Comparison of ENCODE assay signal across 22 mouse cellular contexts in the genomic region with DNA sequence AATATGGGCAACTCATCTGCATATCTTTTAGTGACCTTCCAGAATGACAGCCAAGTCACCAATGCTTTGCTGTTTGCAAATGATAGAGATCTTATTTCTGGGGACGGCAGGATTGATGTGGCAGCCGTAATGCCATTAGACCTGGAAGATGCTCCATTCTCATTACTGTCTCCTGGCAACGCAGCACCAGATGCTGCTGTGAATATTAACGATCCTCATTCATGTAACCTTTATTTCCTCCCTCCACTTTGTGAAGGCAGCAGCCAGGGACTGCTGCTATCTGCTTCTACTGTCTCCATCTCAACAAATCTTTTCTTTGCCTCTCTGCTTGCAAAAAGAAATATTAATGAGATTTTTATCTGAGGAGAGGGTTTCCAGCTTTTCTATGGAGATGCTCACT.
DNase-seq lines count a peak whose midpoint lies in the region; ATAC-seq and TF ChIP-seq lines count a peak whose summit lies in the region.
"Had no signal": no experiment of that assay in that cellular context is flagged by ENCODE, and none has a peak within 500 bp of the region (broad histone marks: within the 10 kb centered on the region; RNA-seq: fewer than 3 reads in every experiment).

No protein-coding gene starts in this region.

- peak; percentile 16 for DNase-seq in embryo, embryonic 10 days (ENCODE audit: low spot score)
- DNase-seq in embryo, embryonic 9.5 days (ENCODE audit: extremely low spot score) = no peak
- DNase-seq in hindbrain, embryonic 14.5 days (ENCODE audit: low spot score) = peak; percentile 54
- DNase-seq in lung, adult 2 months = no peak
- no peak for DNase-seq in spleen, postnatal 14 days (ENCODE audit: low spot score in 2 of 2)
- no peak for DNase-seq in layer of hippocampus, postnatal 10 days (ENCODE audit: low spot score in 2 of 2)
- DNase-seq: cerebellum, adult 11 months; cerebellum, postnatal 25 days; heart, adult 18-20 months; kidney, adult 18-20 months; kidney, postnatal 14 days; liver, embryonic 13.5 days; right cerebral cortex, postnatal 4 days; thymus, postnatal 4 days had no signal

- WGBS in forebrain, embryonic 12.5 days = 48% methylated on average over 4 of the region's 4 CpGs
- WGBS in hindbrain, embryonic 14.5 days = 8% methylated on average over 4 of the region's 4 CpGs
- 15% methylated on average over 4 of the region's 4 CpGs for WGBS in midbrain, embryonic 15.5 days
- 61% methylated on average over 4 of the region's 4 CpGs for WGBS in lung, adult 2 months

- no peak overlapping the region for H3K4me3 ChIP-seq in forebrain, embryonic 12.5 days (replicated peaks)
- no peak overlapping the region for H3K4me3 ChIP-seq in hindbrain, embryonic 14.5 days (replicated peaks; ENCODE audit: low read length)
- no peak overlapping the region for H3K4me3 ChIP-seq in midbrain, embryonic 15.5 days
- no peak overlapping the region for H3K4me3 ChIP-seq in lung, adult 2 months (replicated peaks; ENCODE audit: extremely low read depth, low read depth, low read length)
- H3K4me3 ChIP-seq: embryonic facial prominence, embryonic 13.5 days; heart, embryonic 15.5 days; left cerebral cortex, adult 2 months; liver, embryonic 13.5 days had no signal

- H3K4me1 ChIP-seq in forebrain, embryonic 12.5 days = peaks cover 6% of the 10 kb centered on the region
- H3K4me1 ChIP-seq in hindbrain, embryonic 14.5 days (replicated peaks; ENCODE audit: control insufficient read depth, insufficient read depth, low read length) = peaks cover 11% of the 10 kb centered on the region
- peaks cover 13% of the 10 kb centered on the region for H3K4me1 ChIP-seq in midbrain, embryonic 15.5 days
- H3K4me1 ChIP-seq in lung, adult 2 months (ENCODE audit: control insufficient read depth, insufficient read depth, low read length) = no peaks in the 10 kb centered on the region
- H3K4me1 ChIP-seq: embryonic facial prominence, embryonic 13.5 days; heart, embryonic 15.5 days; liver, embryonic 13.5 days had no signal

- ATAC-seq in forebrain, embryonic 12.5 days (ENCODE audit: low FRiP score) = peak; percentile 91
- peak; percentile 82; the same call in 1 of the 2 replicates for ATAC-seq in hindbrain, embryonic 14.5 days (ENCODE audit: low FRiP score)
- peak; percentile 81 for ATAC-seq in midbrain, embryonic 15.5 days (replicated peaks)
- ATAC-seq: CD4-positive, CD25-positive, alpha-beta regulatory T cell, adult 4 months; lung, postnatal 0 days had no signal

- TF ChIP-seq POLR2A in lung, adult 2 months (IDR thresholded peaks at IDR 0.05; ENCODE audit: borderline replicate concordance, extremely low read depth, low read depth, low read length) = no peak

- no peak overlapping the region for H3K27ac ChIP-seq in forebrain, embryonic 12.5 days
- H3K27ac ChIP-seq in hindbrain, embryonic 14.5 days = peak overlapping the region; percentile 80
- peak overlapping the region; percentile 35 for H3K27ac ChIP-seq in midbrain, embryonic 15.5 days
- H3K27ac ChIP-seq: embryonic facial prominence, embryonic 13.5 days; heart, embryonic 15.5 days; left cerebral cortex, adult 2 months; liver, embryonic 13.5 days had no signal

- no peaks in the 10 kb centered on the region for H3K36me3 ChIP-seq in forebrain, embryonic 12.5 days (replicated peaks)
- H3K36me3 ChIP-seq in hindbrain, embryonic 14.5 days (replicated peaks; ENCODE audit: control insufficient read depth, insufficient read depth) = no peaks in the 10 kb centered on the region
- H3K36me3 ChIP-seq in midbrain, embryonic 15.5 days (replicated peaks) = no peaks in the 10 kb centered on the region
- H3K36me3 ChIP-seq: embryonic facial prominence, embryonic 13.5 days; G1E; heart, embryonic 15.5 days; liver, embryonic 13.5 days had no signal

- H3K9ac ChIP-seq in forebrain, embryonic 12.5 days = no peak overlapping the region
- H3K9ac ChIP-seq in hindbrain, embryonic 14.5 days = no peak overlapping the region
- H3K9ac ChIP-seq in midbrain, embryonic 15.5 days = no peak overlapping the region
- H3K9ac ChIP-seq: embryonic facial prominence, embryonic 13.5 days; heart, embryonic 15.5 days; liver, embryonic 13.5 days had no signal

- TF ChIP-seq CTCF in lung, adult 2 months (IDR thresholded peaks at IDR 0.05; ENCODE audit: insufficient read depth, low read length) = no peak

- H3K9me3 ChIP-seq in forebrain, embryonic 12.5 days = no peaks in the 10 kb centered on the region
- no peaks in the 10 kb centered on the region for H3K9me3 ChIP-seq in hindbrain, embryonic 14.5 days (ENCODE audit: control insufficient read depth, low read length)
- H3K9me3 ChIP-seq in midbrain, embryonic 15.5 days = no peaks in the 10 kb centered on the region
- H3K9me3 ChIP-seq: embryonic facial prominence, embryonic 13.5 days; G1E; heart, embryonic 15.5 days; liver, embryonic 13.5 days had no signal

- no peak overlapping the region for H3K4me2 ChIP-seq in forebrain, embryonic 12.5 days
- no peak overlapping the region for H3K4me2 ChIP-seq in hindbrain, embryonic 14.5 days (replicated peaks)
- H3K4me2 ChIP-seq in midbrain, embryonic 15.5 days = no peak overlapping the region
- H3K4me2 ChIP-seq: embryonic facial prominence, embryonic 13.5 days; heart, embryonic 15.5 days; liver, embryonic 13.5 days had no signal

- H3K27me3 ChIP-seq in forebrain, embryonic 12.5 days = no peaks in the 10 kb centered on the region
- H3K27me3 ChIP-seq in hindbrain, embryonic 14.5 days (ENCODE audit: control insufficient read depth, insufficient read depth, low read length) = no peaks in the 10 kb centered on the region
- no peaks in the 10 kb centered on the region for H3K27me3 ChIP-seq in midbrain, embryonic 15.5 days (replicated peaks)
- H3K27me3 ChIP-seq: embryonic facial prominence, embryonic 13.5 days; heart, embryonic 15.5 days; liver, embryonic 13.5 days had no signal

Comparison
In these comparisons a context has a peak if more than half of its experiments do, and no peak if none do; other contexts are left out.
1. DNase-seq: peak in embryo, embryonic 10 days (single experiment) and hindbrain, embryonic 14.5 days (single experiment); none in embryo, embryonic 9.5 days (single experiment), lung, adult 2 months (single experiment), spleen, postnatal 14 days (0 of 2) and layer of hippocampus, postnatal 10 days (0 of 2).
2. Peak in every context shown above with its lines, with median percentiles within 50 percentile points of each other: ATAC-seq.